In genomic region chr4:28242272-28242671, GRCm38 (mm10) we compare ENCODE assay signal across 13 mouse cellular contexts.
"Had no signal": no experiment of that assay in that cellular context is flagged by ENCODE, and none has a peak within 500 bp of the region (broad histone marks: within the 10 kb centered on the region; RNA-seq: fewer than 3 reads in every experiment).

No protein-coding gene starts in this region.

- H3K27me3 ChIP-seq: limb, embryonic 13.5 days; midbrain, embryonic 12.5 days; neural tube, embryonic 15.5 days had no signal

- H3K36me3 ChIP-seq: limb, embryonic 13.5 days; midbrain, embryonic 12.5 days; neural tube, embryonic 15.5 days had no signal

- H3K4me2 ChIP-seq: limb, embryonic 13.5 days; midbrain, embryonic 12.5 days; neural tube, embryonic 15.5 days had no signal

- H3K27ac ChIP-seq: kidney, postnatal 0 days; limb, embryonic 13.5 days; liver, embryonic 14.5 days; midbrain, embryonic 12.5 days; neural tube, embryonic 15.5 days had no signal

- H3K4me1 ChIP-seq: limb, embryonic 13.5 days; midbrain, embryonic 12.5 days; neural tube, embryonic 15.5 days had no signal

- H3K9me3 ChIP-seq: limb, embryonic 13.5 days; midbrain, embryonic 12.5 days; neural tube, embryonic 15.5 days had no signal

- H3K9ac ChIP-seq: limb, embryonic 13.5 days; liver, embryonic 14.5 days; midbrain, embryonic 12.5 days; neural tube, embryonic 15.5 days had no signal

- DNase-seq: kidney, postnatal 36 days; left cerebral cortex, postnatal 4 days; lung, adult 18-20 months; right cerebral cortex, adult 18-20 months; spleen, adult 18-20 months; thymus, adult 2 months; thymus, postnatal 25 days had no signal

- H3K4me3 ChIP-seq: limb, embryonic 13.5 days; midbrain, embryonic 12.5 days; myocyte; neural tube, embryonic 15.5 days had no signal
